Mouse (Mus musculus) neural tube, embryonic 15.5 days (tissue): ENCODE data around the gene Stxbp4. TPM values are rescaled to one million over a fixed set of nuclear protein-coding genes. Genes with fewer than 3 reads are reported as not detected.

Experiments used
- ATAC-seq: fragments of 200-750 bp; cut with Nextera tagmentation; 2 replicates; pipeline ENCODE4 v1.8.0; 2017; ENCODE audit warnings: mild to moderate bottlenecking, moderate TSS enrichment, moderate library complexity; ENCODE audit not compliant: low FRiP score
- H3K27ac ChIP-seq: fragments of 300-500 bp; sonication (generic); replicated peaks from 2 replicates; pipeline ENCODE4 v1.5.1; 2015; ENCODE audit warnings: mild to moderate bottlenecking, inconsistent platforms
- H3K27me3 ChIP-seq: fragments of 300-500 bp; sonication (generic); replicated peaks from 2 replicates; pipeline ENCODE4 v1.6.1; 2015; ENCODE audit warnings: inconsistent platforms
- H3K36me3 ChIP-seq: fragments of 300-500 bp; sonication (generic); 2 replicates; pipeline ENCODE4 v1.6.1; 2015; ENCODE audit warnings: inconsistent platforms
- H3K4me1 ChIP-seq: fragments of 300-500 bp; sonication (generic); 2 replicates; pipeline ENCODE4 v1.6.1; 2015; ENCODE audit warnings: inconsistent platforms
- H3K4me2 ChIP-seq: fragments of 300-500 bp; sonication (generic); 2 replicates; pipeline ENCODE4 v1.6.1; 2015; ENCODE audit warnings: inconsistent platforms, mild to moderate bottlenecking, moderate library complexity
- H3K4me3 ChIP-seq: fragments of 300-500 bp; sonication (generic); replicated peaks from 2 replicates; pipeline ENCODE4 v1.5.1; 2015; ENCODE audit warnings: mild to moderate bottlenecking, inconsistent platforms
- H3K9ac ChIP-seq: fragments of 300-500 bp; sonication (generic); replicated peaks from 2 replicates; pipeline ENCODE4 v1.6.1; 2015; ENCODE audit warnings: mild to moderate bottlenecking, inconsistent platforms
- H3K9me3 ChIP-seq: fragments of 300-500 bp; sonication (generic); replicated peaks from 2 replicates; pipeline ENCODE4 v1.6.1; 2016; ENCODE audit warnings: inconsistent platforms
- WGBS: fragments of 180-500 bp; shearing (Covaris S2); methylation state at CpG from one replicate; pipeline ENCODE4 v1.1.7; 2015; ENCODE audit warnings: mixed read lengths; 5-methylcytosine and 5-hydroxymethylcytosine counted together
- polyA plus RNA-seq: library from polyadenylated mRNA; unstranded; fragments of >200 nt; fragmentation: Nextera tagmentation; extraction: Ambion mirVana; gene quantifications from 2 replicates; pipeline ENCODE4 v1.2.1, GENCODE M21; 2015

Stxbp4 gene
- polyA plus RNA-seq, 1 experiment from 2014 or later: 15.9 TPM

DNA sequence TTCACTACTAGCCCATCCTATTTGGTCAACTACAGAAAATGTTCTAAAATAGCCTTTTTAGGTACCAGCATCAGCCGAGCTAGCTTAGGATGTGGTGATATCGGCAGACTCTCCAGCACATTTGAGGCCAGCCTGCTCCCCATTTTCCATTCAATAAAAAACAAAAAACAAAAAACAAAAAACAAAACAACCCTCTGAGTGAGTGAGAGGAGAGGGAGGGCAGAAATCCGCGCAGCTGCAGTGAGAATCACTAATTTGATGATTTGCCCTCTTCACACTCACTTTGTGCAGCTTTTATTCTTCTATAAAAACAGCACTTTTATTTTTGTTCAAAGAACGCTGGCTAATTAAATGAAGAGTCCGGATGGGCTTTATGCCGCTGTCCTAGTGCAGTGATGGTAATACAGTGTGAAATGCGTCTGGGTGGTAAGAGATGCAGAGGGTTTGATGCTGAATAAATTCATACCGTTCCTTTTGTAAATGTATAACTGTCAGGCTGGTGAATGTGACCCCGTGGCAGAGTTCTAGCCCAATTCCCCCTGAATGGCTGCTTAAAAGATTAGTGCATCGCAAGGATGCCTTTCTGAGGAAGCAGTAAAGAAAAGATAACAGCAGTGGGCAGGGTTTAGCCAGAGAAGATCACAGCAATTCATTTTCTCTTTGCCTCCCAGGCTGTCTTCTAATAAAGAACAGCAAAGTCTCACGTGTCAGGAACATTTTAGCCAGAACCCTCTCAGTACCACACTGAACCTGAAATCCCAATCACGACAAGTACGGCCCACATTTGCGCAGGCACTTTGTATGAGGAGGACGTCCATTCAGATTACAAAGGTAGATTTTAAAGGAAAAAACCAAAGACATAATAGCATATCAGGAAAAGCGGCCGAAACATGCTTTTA is 85.3 kb downstream of the Stxbp4 start:
- WGBS: 51% methylated on average over 18 of the region's 18 CpGs
- no peak for ATAC-seq
- Histone ChIP-seq H3K36me3 (no peaks in the 10 kb centered on the region), H3K4me2 (0 out of 2 replicates have a peak overlapping the region, but pooled peaks have one; percentile 11), H3K4me1 (peaks cover 13% of the 10 kb centered on the region), H3K9me3 (no peaks in the 10 kb centered on the region), H3K4me3 (no peak overlapping the region), H3K27me3 (no peaks in the 10 kb centered on the region), H3K27ac (no peak overlapping the region), H3K9ac (no peak overlapping the region)

DNA sequence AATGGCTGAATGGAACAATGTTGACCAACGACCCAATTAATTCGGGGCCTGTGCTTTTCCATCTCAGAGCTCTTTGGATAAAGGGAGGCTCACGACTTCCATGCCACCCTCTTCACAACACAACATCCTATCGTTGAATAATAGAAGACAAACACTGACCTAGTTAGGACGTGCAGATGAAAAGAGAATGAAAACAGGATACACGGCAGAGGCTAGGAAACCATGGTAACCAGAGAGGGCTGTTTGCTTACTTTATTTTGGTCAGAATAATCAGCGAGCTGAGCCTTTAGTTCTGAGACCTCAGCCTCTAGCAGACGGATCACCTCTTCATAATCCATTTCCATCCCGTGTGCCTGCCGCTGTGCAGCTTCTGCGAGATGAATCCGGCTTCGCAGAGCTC is 89.3 kb downstream of the Stxbp4 start:
- ATAC-seq: peak; percentile 38; the same call in 1 of the 2 replicates
- Histone ChIP-seq H3K9me3 (0 out of 2 replicates have a peak, but pooled peaks cover 3% of the 10 kb centered on the region), H3K36me3 (no peaks in the 10 kb centered on the region), H3K27me3 (no peaks in the 10 kb centered on the region), H3K4me3 (no peak overlapping the region), H3K4me2 (no peak overlapping the region), H3K9ac (no peak overlapping the region), H3K27ac (no peak overlapping the region), H3K4me1 (peaks cover 13% of the 10 kb centered on the region)
- 22% methylated on average over 13 of the region's 13 CpGs for WGBS

DNA sequence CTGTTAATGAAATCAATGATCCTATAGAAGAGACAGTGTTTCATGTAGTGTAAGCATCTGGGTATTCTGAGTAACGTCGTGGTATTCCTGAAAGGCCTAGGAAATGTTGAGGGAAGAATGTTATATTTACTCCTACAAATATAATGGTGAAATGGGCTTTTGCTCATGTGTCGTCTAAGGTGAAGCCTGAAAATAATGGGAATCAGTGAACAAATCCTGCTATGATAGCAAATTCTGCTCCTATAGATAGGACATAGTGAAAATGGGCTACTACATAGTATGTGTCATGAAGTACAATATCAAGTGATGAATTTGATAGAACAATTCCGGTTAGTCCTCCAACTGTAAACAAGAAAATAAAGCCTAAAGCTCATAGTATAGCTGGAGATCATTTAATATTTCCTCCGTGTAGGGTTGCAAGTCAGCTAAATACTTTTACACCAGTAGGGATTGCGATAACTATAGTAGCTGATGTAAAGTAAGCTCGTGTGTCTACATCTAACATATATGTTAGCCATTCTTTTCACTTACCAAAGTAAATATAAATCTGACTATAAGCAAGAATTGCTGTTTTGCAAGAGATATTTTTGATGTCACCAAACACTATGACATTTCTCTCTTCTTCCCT is 99.1 kb downstream of the Stxbp4 start:
- Histone ChIP-seq H3K4me3 (no peak overlapping the region), H3K27me3 (no peaks in the 10 kb centered on the region), H3K36me3 (peaks cover 4% of the 10 kb centered on the region; the same call in 1 of the 2 replicates), H3K4me1 (no peaks in the 10 kb centered on the region), H3K4me2 (no peak overlapping the region), H3K9ac (no peak overlapping the region), H3K27ac (no peak overlapping the region), H3K9me3 (no peaks in the 10 kb centered on the region)
- WGBS: 96% methylated on average over 7 of the region's 7 CpGs
- ATAC-seq: no peak

DNA sequence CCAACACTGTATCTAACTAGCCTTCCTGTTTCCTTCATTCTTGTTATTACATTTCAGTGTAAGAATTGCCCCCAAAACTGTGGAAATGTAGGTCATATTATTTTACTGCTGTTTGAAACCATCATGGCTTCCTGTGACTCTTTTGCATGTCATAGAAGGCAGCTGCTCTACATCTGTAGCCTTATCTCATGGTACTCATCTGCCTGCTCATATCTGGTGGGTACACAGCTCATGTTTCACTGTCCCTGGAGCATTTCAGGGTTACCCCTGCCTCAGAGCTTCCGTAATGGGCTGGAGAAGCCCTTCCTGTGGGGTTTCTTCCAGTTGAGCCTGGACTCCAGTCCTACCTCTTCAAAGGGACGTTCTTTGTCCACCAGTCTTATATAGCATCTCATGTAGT is 112.6 kb downstream of the Stxbp4 start:
- H3K4me1 ChIP-seq: 0 out of 2 replicates have a peak, but pooled peaks cover 7% of the 10 kb centered on the region
- H3K36me3 ChIP-seq: no peaks in the 10 kb centered on the region; the same call in 1 of the 2 replicates
- H3K9ac ChIP-seq: no peak overlapping the region
- 87% methylated on average over 2 of the region's 2 CpGs for WGBS
- H3K9me3 ChIP-seq: no peaks in the 10 kb centered on the region
- no peaks in the 10 kb centered on the region for H3K27me3 ChIP-seq
- H3K27ac ChIP-seq: no peak overlapping the region
- no peak overlapping the region for H3K4me2 ChIP-seq
- H3K4me3 ChIP-seq: no peak overlapping the region
- no peak for ATAC-seq

DNA sequence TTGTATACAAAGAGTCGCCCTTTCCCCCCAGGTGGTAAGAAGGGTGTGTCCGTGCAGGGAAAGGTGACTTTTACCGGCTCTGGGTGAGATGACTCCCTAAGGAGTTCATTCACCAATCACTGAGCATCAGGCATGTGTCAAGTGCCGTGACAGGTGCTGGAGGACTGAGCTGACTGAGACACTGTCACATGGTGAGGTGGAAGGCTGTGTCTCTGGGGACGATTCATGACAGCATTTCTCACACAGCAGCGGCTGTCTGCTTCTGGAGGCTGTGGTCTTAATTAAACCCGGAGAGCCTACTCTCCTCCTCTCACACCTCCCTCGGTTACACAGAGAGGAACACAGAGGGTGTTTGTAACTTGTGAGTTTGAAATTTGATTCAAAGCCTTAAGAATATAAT is 116.8 kb downstream of the Stxbp4 start:
- no peak overlapping the region for H3K27ac ChIP-seq
- no peak overlapping the region for H3K4me3 ChIP-seq
- H3K36me3 ChIP-seq: no peaks in the 10 kb centered on the region; the same call in 1 of the 2 replicates
- no peak overlapping the region for H3K4me2 ChIP-seq
- no peaks in the 10 kb centered on the region for H3K27me3 ChIP-seq
- no peaks in the 10 kb centered on the region for H3K9me3 ChIP-seq
- H3K4me1 ChIP-seq: 0 out of 2 replicates have a peak, but pooled peaks cover 7% of the 10 kb centered on the region
- H3K9ac ChIP-seq: no peak overlapping the region
- WGBS: 43% methylated on average over 8 of the region's 8 CpGs
- no peak for ATAC-seq

DNA sequence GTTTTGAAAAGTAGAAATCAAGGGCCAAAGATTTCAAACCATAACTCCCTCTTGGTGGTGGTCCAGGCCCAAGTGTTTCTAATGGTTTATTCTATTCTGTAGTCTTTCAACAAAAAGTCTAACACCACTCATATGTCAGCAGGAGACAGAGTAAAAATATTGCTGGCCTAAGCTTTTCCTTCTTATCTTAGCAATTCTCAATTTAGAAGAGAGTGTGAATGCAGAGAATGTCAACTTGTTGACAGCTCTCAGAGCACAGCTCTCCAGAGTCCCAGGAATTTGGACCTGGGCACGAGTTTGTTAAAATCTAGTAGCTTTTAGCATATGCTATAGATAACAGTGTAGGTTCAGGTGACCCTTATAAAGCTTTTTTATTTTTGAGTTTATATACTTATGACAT is 120.1 kb downstream of the Stxbp4 start:
- Histone ChIP-seq H3K9me3 (no peaks in the 10 kb centered on the region), H3K4me3 (no peak overlapping the region), H3K27me3 (no peaks in the 10 kb centered on the region), H3K9ac (no peak overlapping the region), H3K4me2 (no peak overlapping the region), H3K27ac (no peak overlapping the region), H3K4me1 (peaks cover 17% of the 10 kb centered on the region; the same call in 1 of the 2 replicates), H3K36me3 (no peaks in the 10 kb centered on the region; the same call in 1 of the 2 replicates)
- no peak for ATAC-seq
- WGBS: 91% methylated on average over 1 of the region's 1 CpGs

DNA sequence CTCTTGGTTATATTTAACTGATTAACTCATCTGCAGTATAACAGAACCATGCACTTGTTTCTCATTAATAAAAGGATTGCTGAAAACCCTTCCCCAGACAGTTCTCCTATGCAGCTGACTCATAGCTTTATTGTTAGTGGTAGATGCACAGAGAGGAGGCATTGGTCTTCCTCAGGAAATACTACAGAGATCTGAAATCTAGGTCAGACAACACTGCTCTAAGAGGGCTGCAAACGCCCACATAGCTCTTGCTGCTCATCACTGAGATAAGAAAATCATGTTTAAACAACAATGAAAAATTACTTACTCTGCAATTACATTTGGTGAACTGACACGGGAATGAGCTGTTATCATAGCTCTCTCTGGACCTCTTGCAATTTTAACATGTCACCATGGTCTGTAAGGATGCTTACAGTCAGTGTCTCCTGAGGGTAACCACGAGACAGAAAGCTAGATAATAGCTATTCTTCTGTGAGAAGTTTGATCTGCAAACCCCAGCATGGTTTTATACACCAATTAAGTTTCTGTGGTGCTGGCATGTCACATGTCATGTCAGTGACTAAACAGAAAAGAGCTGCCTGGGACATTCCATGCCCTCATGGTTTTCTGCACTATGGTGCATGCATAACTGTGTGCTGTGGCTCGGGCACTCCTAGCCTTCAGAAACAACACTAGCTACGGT is 125.2 kb downstream of the Stxbp4 start:
- Histone ChIP-seq H3K9me3 (no peaks in the 10 kb centered on the region), H3K36me3 (no peaks in the 10 kb centered on the region), H3K4me1 (peaks cover 13% of the 10 kb centered on the region; the same call in 1 of the 2 replicates), H3K27me3 (no peaks in the 10 kb centered on the region), H3K4me2 (no peak overlapping the region), H3K27ac (no peak overlapping the region), H3K9ac (no peak overlapping the region), H3K4me3 (no peak overlapping the region)
- 47% methylated on average over 5 of the region's 5 CpGs for WGBS
- ATAC-seq: no peak

DNA sequence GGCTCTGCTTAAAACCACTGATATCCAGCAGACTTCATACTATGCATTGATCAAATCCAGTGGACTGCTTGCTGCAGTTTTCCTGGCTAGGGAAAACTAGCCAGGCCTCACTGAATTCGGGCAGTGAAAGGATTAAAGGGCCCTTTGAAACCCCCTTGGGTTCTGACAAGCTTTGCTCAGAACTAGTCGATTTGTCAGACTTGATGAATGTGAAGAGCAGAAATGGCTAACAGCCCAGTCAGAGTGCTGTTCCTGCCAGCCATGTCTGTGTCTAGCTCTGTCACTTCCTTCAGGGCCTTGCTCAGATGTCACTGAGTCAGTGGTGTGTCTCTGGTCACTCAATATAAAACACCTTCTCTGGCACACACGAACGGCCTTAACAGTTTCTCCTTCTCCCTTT is 136.0 kb downstream of the Stxbp4 start:
- H3K27ac ChIP-seq: no peak overlapping the region
- no peaks in the 10 kb centered on the region for H3K4me1 ChIP-seq
- H3K36me3 ChIP-seq: no peaks in the 10 kb centered on the region
- no peaks in the 10 kb centered on the region for H3K9me3 ChIP-seq
- H3K9ac ChIP-seq: no peak overlapping the region
- H3K27me3 ChIP-seq: no peaks in the 10 kb centered on the region
- H3K4me2 ChIP-seq: no peak overlapping the region
- no peak overlapping the region for H3K4me3 ChIP-seq
- ATAC-seq: no peak
- 68% methylated on average over 4 of the region's 4 CpGs for WGBS

DNA sequence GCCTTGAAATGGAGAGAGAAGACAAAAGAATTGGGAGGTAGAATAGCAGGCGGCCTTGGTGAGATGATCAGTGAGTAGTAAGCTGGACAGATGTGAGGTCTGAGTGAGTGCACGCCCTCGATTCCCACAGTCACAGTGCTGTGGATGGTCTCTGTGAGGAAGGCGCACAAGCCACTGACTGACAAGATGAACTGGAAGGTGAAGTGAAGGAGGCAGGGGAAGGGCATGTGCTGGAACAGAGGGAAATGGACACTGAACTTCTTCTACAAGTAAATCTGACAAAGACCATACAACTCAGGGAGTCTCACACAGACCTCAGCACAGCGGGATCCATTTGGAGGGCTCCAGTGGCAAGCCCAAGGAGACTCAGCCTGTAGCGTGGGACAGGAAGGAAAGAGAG is 138.0 kb downstream of the Stxbp4 start:
- Histone ChIP-seq H3K27ac (no peak overlapping the region), H3K36me3 (no peaks in the 10 kb centered on the region), H3K4me2 (no peak overlapping the region), H3K9me3 (no peaks in the 10 kb centered on the region), H3K4me3 (no peak overlapping the region), H3K9ac (no peak overlapping the region), H3K27me3 (no peaks in the 10 kb centered on the region), H3K4me1 (0 out of 2 replicates have a peak, but pooled peaks cover under 1% of the 10 kb centered on the region)
- ATAC-seq: no peak
- 98% methylated on average over 6 of the region's 6 CpGs for WGBS

DNA sequence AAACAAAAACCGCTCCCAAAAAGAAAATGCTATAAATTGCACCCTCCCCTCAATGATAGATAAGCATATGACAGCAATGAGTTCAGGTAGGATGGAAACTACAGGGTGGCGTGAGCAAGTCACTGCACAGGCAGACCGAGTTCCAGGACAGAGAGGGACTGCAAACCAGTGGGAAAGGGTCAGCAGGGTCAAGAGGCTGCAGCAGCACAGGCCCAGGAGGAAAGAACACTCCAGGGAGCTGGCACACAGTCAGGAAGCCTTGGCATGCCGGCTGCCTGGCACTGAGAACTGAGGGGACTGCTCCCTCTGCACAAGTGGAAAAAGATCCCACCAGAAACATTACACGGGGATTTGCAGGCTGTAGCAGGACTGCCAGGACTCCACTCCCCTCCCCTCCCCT is 139.4 kb downstream of the Stxbp4 start:
- 0 out of 2 replicates have a peak, but pooled peaks cover 3% of the 10 kb centered on the region for H3K4me1 ChIP-seq
- H3K9ac ChIP-seq: no peak overlapping the region
- H3K27ac ChIP-seq: no peak overlapping the region
- no peak overlapping the region for H3K4me3 ChIP-seq
- 58% methylated on average over 5 of the region's 5 CpGs for WGBS
- no peak overlapping the region for H3K4me2 ChIP-seq
- no peaks in the 10 kb centered on the region for H3K36me3 ChIP-seq
- H3K9me3 ChIP-seq: no peaks in the 10 kb centered on the region
- no peaks in the 10 kb centered on the region for H3K27me3 ChIP-seq
- ATAC-seq: peak; percentile 53; the same call in 1 of the 2 replicates

DNA sequence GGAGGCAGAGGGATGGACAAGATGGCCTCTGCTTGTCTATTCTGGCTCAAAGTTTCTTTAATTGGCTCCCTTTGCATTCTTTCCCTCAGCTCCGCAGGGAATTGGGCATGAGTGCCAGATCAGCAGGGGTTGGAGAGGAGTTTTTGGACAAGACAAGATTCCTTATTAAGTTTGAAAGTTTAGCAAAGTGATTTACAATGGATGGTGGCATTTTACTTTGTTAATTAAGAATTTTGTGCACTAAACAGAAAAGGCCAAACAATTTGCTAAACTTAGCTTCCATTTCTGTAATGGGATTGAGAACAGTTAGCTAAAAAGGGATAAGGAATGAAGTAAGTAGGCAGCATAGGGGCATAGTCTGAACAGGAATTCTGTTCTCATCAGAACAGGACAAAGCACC is 142.9 kb downstream of the Stxbp4 start:
- no peaks in the 10 kb centered on the region for H3K9me3 ChIP-seq
- WGBS: 74% methylated on average over 1 of the region's 1 CpGs
- 0 out of 2 replicates have a peak, but pooled peaks cover 3% of the 10 kb centered on the region for H3K4me1 ChIP-seq
- no peak overlapping the region for H3K4me3 ChIP-seq
- no peak overlapping the region for H3K27ac ChIP-seq
- no peak overlapping the region for H3K9ac ChIP-seq
- H3K27me3 ChIP-seq: no peaks in the 10 kb centered on the region
- H3K4me2 ChIP-seq: no peak overlapping the region
- ATAC-seq: no peak
- H3K36me3 ChIP-seq: no peaks in the 10 kb centered on the region
